Mouse (Mus musculus) G1E (cell line): ENCODE measurements at regions not wholly inside any gene's neighbourhood (a gene's known extent, or its start where the extent isn't known, plus 50 kb on each side); places are given as distances from the start of the nearest gene placed in this dataset.

Experiments used
- ATAC-seq: 2 replicates; pipeline ENCODE4 v1.8.0; 2016; ENCODE audit warnings: mild to moderate bottlenecking; ENCODE audit not compliant: insufficient number of reproducible peaks, poor library complexity, low FRiP score, severe bottlenecking; ENCODE audit errors: extremely low read depth
- DNase-seq: peaks from one replicate; pipeline ENCODE4 v3.0.0; 2012; ENCODE audit warnings: low spot score
- H3K27me3 ChIP-seq: 2 replicates; pipeline ENCODE4 v1.6.1; 2012; ENCODE audit warnings: mild to moderate bottlenecking, low read length, inconsistent platforms; ENCODE audit not compliant: insufficient read depth
- H3K36me3 ChIP-seq: replicated peaks from 2 replicates; pipeline ENCODE3; 2012; ENCODE audit warnings: mild to moderate bottlenecking, inconsistent platforms
- H3K4me1 ChIP-seq: 2 replicates; pipeline ENCODE4 v1.6.1; 2012; ENCODE audit warnings: low read depth, low read length, inconsistent platforms, mixed read lengths; ENCODE audit not compliant: insufficient read depth
- H3K4me3 ChIP-seq: 2 replicates; pipeline ENCODE4 v1.5.1; 2012; ENCODE audit warnings: low read depth, mild to moderate bottlenecking, inconsistent platforms, low read length, moderate library complexity, mixed read lengths
- H3K9me3 ChIP-seq: replicated peaks from 2 replicates; pipeline ENCODE4 v1.6.1; 2012; ENCODE audit warnings: inconsistent platforms
- CTCF ChIP-seq: IDR thresholded peaks from 2 replicates; pipeline ENCODE4 v1.5.1; 2012; ENCODE audit warnings: low read depth, low read length, inconsistent platforms, mixed read lengths
- GATA1 ChIP-seq: IDR thresholded peaks from 2 replicates; pipeline ENCODE4 v1.6.1; 2012; ENCODE audit warnings: borderline replicate concordance, low read length, inconsistent platforms, mixed read lengths
- GATA2 ChIP-seq: IDR thresholded peaks from 2 replicates; pipeline ENCODE4 v1.6.1; 2012; ENCODE audit warnings: low read depth, low read length, inconsistent platforms, borderline replicate concordance
- POLR2AphosphoS5 ChIP-seq: IDR thresholded peaks from 2 replicates; pipeline ENCODE4 v1.6.1; 2012; ENCODE audit warnings: low read depth, low read length, inconsistent platforms; ENCODE audit not compliant: insufficient replicate concordance
- TAL1 ChIP-seq: conservative IDR thresholded peaks from 2 replicates; pipeline ENCODE4 v1.6.1; 2012; ENCODE audit warnings: low read depth, low read length, inconsistent platforms, mixed read lengths

DNA sequence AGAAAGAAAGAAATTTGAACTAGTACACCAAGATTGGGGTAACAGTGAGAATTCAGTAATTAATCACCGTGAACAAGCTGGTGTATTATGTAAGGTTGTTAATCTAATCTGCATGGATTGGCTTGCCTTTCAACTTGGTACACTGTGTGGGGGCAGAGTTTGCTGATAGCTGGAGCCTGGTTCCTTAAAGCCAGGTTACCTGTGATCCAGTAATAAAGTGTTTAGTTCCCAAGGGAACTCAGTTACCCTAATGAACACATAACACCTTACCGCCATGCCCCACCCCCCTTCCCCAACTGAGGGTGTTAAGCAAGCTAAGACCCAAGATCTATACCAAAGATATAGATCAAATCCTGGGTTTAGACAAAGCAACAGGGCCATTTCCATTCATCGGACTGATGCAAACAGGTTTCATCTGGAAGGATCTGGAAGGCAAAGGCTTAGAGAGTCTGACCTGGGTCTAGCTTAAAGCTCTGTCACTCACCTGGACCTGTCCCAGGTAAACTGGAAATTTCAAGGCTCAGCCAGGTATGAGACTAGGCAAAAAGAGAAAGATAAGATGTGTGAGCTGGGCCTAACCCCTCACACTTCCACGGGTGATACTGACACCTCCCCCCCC is 155.8 kb downstream of the Ly86 start:
- DNase-seq (no peak), ATAC-seq (no peak)
- Histone ChIP-seq H3K36me3 (no peaks in the 10 kb centered on the region), H3K4me3 (no peak overlapping the region), H3K27me3 (peaks cover 18% of the 10 kb centered on the region; the same call in 1 of the 2 replicates), H3K4me1 (no peaks in the 10 kb centered on the region), H3K9me3 (no peaks in the 10 kb centered on the region)
- no peak for TF ChIP-seq POLR2AphosphoS5
- TF ChIP-seq CTCF = no peak
- no peak for TF ChIP-seq GATA1
- TF ChIP-seq GATA2 = no peak
- TF ChIP-seq TAL1 = no peak

DNA sequence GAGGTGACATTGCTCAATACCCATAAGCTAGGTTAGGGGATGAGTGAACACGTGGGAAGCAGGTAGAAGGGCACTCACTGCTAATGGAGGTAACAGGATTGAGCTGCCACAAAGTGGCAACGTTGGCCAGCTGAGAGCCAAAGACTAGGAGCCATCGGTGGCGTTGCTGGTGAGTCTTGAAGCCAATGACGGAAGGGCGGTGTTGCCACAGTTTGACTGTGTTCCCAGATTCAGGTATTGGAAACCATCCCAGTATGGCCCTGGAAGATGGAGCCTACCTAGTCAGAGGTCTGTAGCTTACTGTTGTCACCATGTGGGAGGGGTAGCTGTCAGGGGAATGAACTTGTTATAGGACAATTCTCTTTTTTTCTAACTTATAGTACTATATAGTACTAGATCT is 158.4 kb downstream of the Ly86 start:
- H3K27me3 ChIP-seq = peaks cover 26% of the 10 kb centered on the region; the same call in 1 of the 2 replicates
- TF ChIP-seq TAL1 = no peak
- no peak for TF ChIP-seq GATA1
- no peak for TF ChIP-seq CTCF
- no peak for TF ChIP-seq GATA2
- no peak for TF ChIP-seq POLR2AphosphoS5
- H3K4me3 ChIP-seq = no peak overlapping the region
- peaks cover 3% of the 10 kb centered on the region for H3K4me1 ChIP-seq
- H3K36me3 ChIP-seq = no peaks in the 10 kb centered on the region
- no peaks in the 10 kb centered on the region for H3K9me3 ChIP-seq
- DNase-seq (no peak), ATAC-seq (no peak)

DNA sequence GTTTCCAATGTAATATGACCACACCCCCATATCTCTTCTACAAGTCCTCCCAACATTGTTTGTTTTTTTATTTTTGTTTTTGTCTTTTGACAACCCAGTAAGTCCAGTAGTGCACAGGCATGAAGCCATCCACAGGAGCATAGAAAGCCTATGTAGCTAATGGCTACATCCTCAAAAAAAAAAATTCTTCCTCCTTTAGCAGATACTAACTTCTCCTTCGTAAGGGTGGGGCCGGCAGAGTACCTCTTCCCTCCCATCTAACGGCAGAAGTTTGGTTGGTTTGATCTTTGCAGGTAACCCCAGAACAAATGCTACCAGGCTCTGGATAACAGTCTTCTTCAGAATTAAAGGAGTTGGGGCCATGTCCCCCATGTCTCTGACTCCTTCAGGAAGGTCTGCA is 158.9 kb downstream of the Ly86 start:
- ATAC-seq = no peak
- no peaks in the 10 kb centered on the region for H3K9me3 ChIP-seq
- H3K27me3 ChIP-seq = peaks cover 27% of the 10 kb centered on the region
- TF ChIP-seq GATA1 = no peak
- TF ChIP-seq TAL1 = no peak
- no peak for TF ChIP-seq GATA2
- TF ChIP-seq POLR2AphosphoS5 = no peak
- no peak for TF ChIP-seq CTCF
- no peak overlapping the region for H3K4me3 ChIP-seq
- H3K4me1 ChIP-seq = peaks cover 7% of the 10 kb centered on the region
- H3K36me3 ChIP-seq = no peaks in the 10 kb centered on the region
- DNase-seq = no peak

DNA sequence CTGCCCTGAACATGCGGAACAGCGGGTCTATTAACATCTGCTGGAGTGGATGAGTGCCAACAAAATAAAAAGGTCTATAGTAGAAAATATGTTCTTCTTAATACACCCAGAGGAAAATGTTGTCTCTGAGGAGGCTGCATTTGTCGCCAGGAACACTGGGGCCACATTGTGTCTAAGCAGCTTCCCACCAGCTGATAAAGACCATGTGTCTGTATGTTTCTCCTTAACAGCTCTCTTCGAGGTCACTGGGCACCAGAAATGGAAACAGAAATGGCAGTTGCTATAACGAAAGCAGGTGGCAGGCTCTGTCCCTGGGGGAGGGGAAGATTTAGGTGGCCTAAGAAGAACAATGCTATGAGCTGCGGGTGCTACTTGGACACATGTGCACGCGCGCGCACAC is 159.4 kb downstream of the Ly86 start:
- peaks cover 11% of the 10 kb centered on the region for H3K4me1 ChIP-seq
- ATAC-seq (no peak), DNase-seq (no peak)
- H3K27me3 ChIP-seq = peaks cover 25% of the 10 kb centered on the region
- H3K9me3 ChIP-seq = no peaks in the 10 kb centered on the region
- H3K4me3 ChIP-seq = no peak overlapping the region
- TF ChIP-seq GATA1 = no peak
- no peak for TF ChIP-seq CTCF
- no peak for TF ChIP-seq GATA2
- TF ChIP-seq POLR2AphosphoS5 = no peak
- no peak for TF ChIP-seq TAL1
- H3K36me3 ChIP-seq = no peaks in the 10 kb centered on the region

DNA sequence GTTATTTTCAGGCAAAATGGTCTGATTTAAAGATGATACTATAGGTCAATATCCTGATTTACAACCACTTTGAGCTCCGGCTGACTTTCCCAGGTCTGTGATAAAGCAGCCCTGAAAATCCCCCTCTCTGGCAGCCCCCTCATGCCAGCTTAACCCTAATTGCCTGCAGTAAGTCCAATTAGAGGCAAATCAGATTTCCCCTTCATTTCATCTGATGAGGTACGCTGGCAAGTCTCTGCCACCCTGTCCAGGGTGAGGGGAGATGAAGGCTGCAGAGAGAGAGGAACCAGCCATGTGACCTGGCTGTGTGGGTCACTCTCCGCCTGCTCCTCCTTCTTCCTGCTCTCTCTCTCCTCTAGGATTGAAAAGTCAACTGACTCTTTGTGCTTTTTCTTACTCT is 160.6 kb downstream of the Ly86 start:
- no peak for TF ChIP-seq GATA1
- TF ChIP-seq GATA2 = no peak
- no peak for TF ChIP-seq TAL1
- no peak for TF ChIP-seq CTCF
- TF ChIP-seq POLR2AphosphoS5 = no peak
- ATAC-seq = no peak
- no peak for DNase-seq
- H3K4me3 ChIP-seq = no peak overlapping the region
- peaks cover 23% of the 10 kb centered on the region for H3K4me1 ChIP-seq
- no peaks in the 10 kb centered on the region for H3K36me3 ChIP-seq
- peaks cover 25% of the 10 kb centered on the region for H3K27me3 ChIP-seq
- no peaks in the 10 kb centered on the region for H3K9me3 ChIP-seq

DNA sequence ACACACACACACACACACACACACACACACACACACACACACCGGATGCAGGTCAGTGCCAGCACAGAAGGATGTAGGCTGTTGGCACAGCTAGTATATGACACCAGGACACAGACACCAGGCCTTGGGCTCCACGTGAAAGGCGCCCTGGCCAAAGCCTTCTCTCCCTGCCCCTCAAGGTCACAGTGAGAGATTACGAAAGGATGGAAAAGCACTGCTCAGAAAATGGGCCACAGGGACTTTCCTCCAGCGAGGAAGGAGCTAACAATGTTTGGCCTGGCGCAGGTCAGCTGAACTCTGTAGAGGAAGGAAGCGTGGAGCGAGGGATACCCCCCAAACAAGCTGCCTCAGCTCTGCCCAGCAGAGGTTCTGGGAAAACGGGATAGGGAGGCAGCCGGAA is 161.0 kb downstream of the Ly86 start:
- Histone ChIP-seq H3K27me3 (peaks cover 25% of the 10 kb centered on the region), H3K4me3 (no peak overlapping the region), H3K9me3 (no peaks in the 10 kb centered on the region), H3K4me1 (peaks cover 26% of the 10 kb centered on the region), H3K36me3 (no peaks in the 10 kb centered on the region)
- TF ChIP-seq CTCF = no peak
- TF ChIP-seq POLR2AphosphoS5 = no peak
- ATAC-seq (no peak), DNase-seq (no peak)

DNA sequence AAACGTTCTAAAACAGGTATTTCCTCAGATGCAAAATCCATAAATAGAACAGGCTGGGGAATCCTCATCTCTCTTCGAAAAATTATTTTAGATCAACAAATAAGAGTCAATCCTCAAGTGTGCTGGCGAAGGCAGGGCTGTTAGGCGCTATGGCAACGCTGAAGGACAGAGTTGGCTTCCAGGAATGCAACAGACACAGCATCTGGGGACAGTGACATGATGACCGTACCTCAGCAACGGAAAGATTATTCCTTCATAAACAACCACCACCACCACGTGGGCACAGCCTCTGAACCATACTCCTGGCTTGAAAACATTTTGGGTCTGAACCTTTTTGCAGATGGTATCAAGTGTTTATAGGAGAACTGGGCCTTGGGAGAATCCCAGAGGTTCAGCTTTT is 161.7 kb downstream of the Ly86 start:
- Histone ChIP-seq H3K36me3 (no peaks in the 10 kb centered on the region), H3K27me3 (peaks cover 21% of the 10 kb centered on the region), H3K9me3 (no peaks in the 10 kb centered on the region), H3K4me1 (peaks cover 26% of the 10 kb centered on the region), H3K4me3 (no peak overlapping the region)
- ATAC-seq (no peak), DNase-seq (no peak)
- TF ChIP-seq GATA1 (no peak), CTCF (no peak), GATA2 (no peak), POLR2AphosphoS5 (no peak), TAL1 (no peak)
